Mouse (Mus musculus) B cell, adult (primary cell): Measurements from ENCODE around the gene Adgrf1. TPM values are rescaled to one million over a fixed set of nuclear protein-coding genes. Genes with fewer than 3 reads are reported as not detected.

ENCODE experiments used
- total RNA-seq: library from RNA; stranded (reverse); gene quantifications from 4 replicates; pipeline ENCODE4 v1.2.4, GENCODE M21; 2023; ENCODE audit not compliant: inconsistent age

Adgrf1 gene
- not detected in 4 replicates for total RNA-seq

GRCm38 (mm10) chr17:43270161-43270560, at the start of gene Adgrf1:
Gene Adgrf1, plus strand, starts transcription at chr17:43270329.

GRCm38 (mm10) chr17:43359826-43360619, 89.9 kb downstream of the Adgrf1 start, which contains the start of gene Adgrf5:
Gene Adgrf5, plus strand, starts transcription at chr17:43360451.

Other genes starting within 250 kb of the Adgrf1 start
- 0.06 TPM in 1 of 4 replicates, not detected in the others for gene Adgrf5, start 90.1 kb downstream of the Adgrf1 start, total RNA-seq
- gene Mep1a, start 232.5 kb downstream of the Adgrf1 start, total RNA-seq: not detected in 4 replicates